Mouse (Mus musculus) layer of hippocampus, adult 9-11 months (tissue): ENCODE measurements around the gene Cox5a.

Experiments used
- DNase-seq: peaks from one replicate; pipeline ENCODE4 v3.0.0; 2022

Cox5a gene

DNA sequence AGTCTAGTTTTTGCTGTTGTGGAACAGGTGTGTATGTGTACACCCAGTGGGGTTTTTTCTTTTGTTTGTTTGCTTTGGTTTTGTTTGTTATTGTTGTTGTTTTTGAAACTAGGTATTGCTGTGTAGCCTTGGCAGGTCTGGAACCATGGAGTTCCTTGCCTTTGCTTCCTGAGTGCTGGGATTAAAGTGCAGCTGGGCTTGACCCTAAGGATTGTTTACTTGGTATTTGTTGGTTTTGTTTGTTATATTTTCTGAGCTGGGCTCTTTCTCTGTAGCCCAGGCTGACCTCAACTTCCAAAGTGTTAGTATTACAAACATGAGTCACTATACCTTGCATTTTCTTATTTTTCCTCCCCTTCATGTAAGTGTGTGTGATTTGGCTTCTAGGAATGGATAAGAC, 5.4 kb downstream of the Cox5a start:
- DNase-seq: no peak

- no peak for DNase-seq
Measured at GRCm38 (mm10) chr9:57531946-57532345, 10.9 kb downstream of the Cox5a start.

- DNase-seq: no peak
Measured at GRCm38 (mm10) chr9:57536362-57536761, 15.3 kb downstream of the Cox5a start.

GRCm38 (mm10) chr9:57537044-57537727, 16.1 kb downstream of the Cox5a start, which contains the start of gene Fam219b:
Fam219b (plus strand) TSS chr9:57537528.
- DNase-seq: peak; percentile 92

DNA sequence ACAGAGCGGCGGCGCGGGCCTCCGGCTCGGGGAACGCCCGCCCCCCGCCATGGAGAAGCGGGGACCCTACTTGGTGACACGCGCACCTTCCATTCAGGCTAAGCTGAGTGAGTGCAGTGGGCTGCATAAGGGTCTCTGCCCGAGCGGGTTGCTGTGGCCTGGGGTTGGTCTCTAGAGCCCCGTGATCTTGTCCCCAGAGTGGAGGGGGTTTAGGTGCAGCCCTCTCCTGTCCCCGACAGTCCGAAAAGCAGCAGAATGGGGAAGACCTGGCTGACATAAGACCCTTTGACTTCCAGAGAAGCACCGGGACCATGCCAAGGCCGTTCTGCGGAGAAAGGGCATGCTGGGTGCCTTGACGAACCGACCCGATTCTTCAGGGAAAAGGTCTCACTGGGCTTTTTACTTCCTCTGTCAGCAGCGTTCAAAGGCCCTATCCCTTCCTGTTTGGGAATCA, 16.7 kb downstream of the Cox5a start:
- no peak for DNase-seq

DNA sequence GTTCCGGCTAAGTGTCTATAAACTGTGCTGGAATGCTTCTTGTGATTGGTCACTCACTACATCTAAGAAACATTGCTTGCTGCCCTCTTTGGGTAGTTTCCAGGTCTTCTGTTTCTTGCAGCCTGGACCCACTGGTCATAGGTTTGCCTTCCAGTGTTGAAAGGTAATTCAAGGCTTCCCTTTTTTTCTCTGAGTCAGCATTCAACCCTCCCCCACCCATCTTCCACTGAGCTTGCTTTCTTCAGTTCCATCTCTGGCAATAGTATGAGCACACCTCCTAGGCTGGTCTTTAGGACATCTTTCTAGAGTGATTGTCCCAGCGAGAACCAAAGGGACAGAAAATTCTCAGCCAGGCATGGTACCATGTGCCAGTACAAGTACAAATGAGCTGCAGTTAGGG, 18.5 kb downstream of the Cox5a start:
- no peak for DNase-seq

DNA sequence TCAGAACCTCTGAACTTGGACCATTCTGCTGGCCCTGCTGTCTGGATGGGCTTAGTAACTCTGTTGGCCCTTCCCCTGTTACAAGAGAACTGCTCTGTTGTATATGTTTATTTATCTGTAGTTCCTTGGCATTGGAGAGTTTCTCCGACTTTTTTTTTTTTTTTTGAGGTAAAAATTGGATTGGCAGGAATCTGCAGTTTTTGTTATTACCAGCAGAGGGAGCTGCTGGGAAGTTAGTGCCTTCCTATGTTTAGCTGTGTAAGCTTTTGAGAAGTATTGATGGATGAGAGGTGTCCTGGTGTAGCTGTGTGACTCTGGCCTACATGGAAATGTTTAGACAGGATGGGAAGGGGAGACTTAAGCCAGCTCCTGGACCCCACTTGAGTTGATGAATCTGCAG, 20.2 kb downstream of the Cox5a start:
- DNase-seq: no peak

DNA sequence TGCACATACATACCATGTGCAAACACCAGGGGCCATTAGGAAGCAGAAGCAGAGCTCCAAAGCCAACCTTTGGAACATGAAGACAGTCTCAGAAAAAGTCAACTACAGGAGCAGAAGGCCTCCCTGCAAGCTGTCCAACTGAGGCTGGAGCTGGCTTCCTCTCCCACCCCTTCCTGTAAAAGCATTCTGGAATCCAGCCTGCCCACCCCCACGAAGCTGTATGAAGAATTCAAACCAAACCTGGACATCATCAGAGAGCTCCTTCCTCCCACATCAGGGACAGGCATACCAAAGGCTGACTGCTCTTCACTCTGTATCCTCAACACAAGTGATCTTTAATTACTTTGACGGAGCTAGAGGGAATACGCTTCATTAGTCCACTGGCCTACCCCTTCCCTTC, 22.9 kb downstream of the Cox5a start:
- DNase-seq: no peak

GRCm38 (mm10) chr9:57547287-57547686, 26.2 kb downstream of the Cox5a start:
- DNase-seq: no peak

DNA sequence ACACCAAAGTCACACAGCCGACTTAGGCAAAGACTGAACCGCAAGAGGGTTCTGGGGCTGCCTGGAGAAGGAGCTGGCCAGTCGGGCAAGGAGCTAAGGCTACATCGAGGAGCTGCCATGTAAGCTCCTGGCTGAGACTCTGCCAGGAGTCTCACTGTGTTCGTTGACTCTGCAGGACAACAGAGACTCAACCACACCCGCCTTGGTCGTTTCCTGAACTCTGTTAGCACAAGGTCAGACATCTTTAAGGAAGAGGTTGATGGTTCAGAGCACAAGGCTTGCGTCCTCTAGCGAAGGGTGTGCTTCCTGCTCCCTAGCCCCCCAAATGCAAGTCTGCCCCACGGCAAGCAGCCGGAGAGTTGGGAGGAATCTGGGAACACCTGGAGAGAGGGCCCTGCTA, 26.8 kb downstream of the Cox5a start:
- DNase-seq: no peak

GRCm38 (mm10) chr9:57549186-57549585, 28.1 kb downstream of the Cox5a start:
- no peak for DNase-seq

DNA sequence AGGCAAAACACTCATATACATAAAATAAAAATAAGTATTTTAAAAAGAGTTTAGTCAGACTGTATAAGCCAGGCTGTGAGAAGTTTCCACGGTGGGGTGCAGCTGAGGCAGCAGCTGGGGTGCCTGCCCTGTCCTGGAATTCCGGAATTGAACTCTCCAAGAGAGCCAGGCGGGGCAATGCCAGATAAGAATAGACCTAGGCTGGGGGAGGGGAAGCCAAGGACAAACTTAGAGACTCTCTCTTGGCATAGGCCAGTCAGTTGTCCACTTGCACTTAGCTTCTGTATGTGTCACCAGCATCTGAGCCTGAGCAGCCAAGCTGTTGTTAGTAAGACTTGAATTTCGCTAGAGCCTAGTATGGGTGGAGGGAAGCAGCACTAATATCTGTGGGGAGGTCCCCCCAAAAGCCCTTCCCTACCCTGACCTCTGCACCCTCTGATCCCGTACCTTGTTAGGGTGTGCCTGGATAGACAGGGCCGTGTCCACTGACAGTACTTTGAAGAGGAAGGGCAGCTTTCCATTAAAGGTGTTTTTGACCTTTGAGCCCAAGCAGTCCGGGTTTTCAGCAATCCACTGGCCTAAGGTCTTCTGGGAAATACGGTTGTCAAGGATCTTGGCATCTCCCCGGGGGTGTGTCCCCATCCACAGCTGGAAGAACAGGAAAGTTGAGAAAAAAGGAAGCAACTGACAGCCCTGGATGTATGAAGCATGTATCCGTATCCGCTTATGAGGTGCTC, 29.2 kb downstream of the Cox5a start:
- no peak for DNase-seq

- DNase-seq: peak; percentile 69
Measured at GRCm38 (mm10) chr9:57552139-57552887, 31.2 kb downstream of the Cox5a start, which contains the start of gene Mpi. Mpi (minus strand) TSS chr9:57552763.

- no peak for DNase-seq
Measured at GRCm38 (mm10) chr9:57553119-57553518, 32.0 kb downstream of the Cox5a start.

- no peak for DNase-seq
Measured at GRCm38 (mm10) chr9:57554753-57555152, 33.7 kb downstream of the Cox5a start.

- DNase-seq: no peak
Measured at GRCm38 (mm10) chr9:57557215-57557614, 36.1 kb downstream of the Cox5a start.

DNA sequence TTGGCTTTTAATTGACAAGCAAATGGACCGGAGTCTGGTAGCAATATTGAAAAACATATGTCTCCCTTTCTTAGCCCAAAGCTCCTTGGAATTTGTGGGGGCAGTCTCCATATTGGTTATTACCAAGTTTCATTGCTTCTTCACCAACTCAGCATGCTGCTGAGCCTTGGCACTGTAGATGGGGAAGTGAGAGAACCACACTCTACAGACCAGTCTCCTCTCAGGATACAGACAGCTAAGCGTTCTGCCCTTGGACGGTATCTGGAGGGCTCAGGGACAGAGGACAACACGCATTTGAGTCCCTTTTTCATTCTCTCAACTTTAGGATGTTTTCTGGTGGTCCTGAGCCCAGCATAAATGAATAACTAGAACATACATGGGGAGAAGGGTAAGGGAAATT, 37.6 kb downstream of the Cox5a start:
- DNase-seq: no peak

DNA sequence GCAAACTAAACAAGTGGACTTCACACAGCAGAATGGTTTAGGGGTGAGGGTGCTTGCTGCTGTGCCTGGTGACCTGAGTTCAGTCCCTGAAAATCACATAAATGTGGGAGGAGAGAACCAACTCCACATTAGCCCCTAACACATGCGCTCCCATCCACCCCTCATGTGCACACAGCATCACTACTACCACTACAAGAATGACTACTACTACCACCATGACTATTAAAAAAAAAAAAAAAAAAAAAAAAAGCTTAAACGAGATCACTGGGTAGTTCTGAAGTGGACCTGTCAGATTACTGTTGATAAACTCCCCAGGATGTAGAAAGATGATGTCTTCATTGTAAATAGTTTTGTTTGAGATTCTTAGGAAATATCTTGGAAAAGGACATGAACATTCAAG, 38.5 kb downstream of the Cox5a start:
- DNase-seq: no peak

DNA sequence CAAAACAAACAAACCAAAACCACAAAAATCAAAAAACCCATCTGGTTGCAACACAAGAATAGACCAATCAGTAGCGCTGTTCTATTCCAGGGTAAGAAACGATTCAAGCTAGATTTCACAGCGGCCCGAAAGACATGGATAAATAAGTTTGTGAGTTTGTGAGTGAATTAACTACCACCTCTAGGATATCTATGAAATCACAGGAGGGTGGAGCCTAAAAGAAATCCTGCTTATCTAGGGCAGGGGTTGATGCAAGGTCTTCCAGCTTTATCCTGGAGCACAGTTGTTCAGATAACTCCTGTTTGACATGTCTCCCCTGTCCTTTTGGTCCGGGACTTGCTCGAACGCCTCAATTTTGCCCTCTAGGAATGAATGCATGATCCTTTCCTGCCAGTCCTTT, 39.2 kb downstream of the Cox5a start:
- no peak for DNase-seq

- DNase-seq: peak; percentile 94
Measured at GRCm38 (mm10) chr9:57560861-57561710, 40.0 kb downstream of the Cox5a start, which contains the start of gene Scamp2. Scamp2 (plus strand) TSS chr9:57560943.

- no peak for DNase-seq
Measured at GRCm38 (mm10) chr9:57561711-57562099, 40.6 kb downstream of the Cox5a start.

- no peak for DNase-seq
Measured at GRCm38 (mm10) chr9:57562896-57563372, 41.9 kb downstream of the Cox5a start.
